ENCODE assay signal across 21 mouse cellular contexts in the genomic region with DNA sequence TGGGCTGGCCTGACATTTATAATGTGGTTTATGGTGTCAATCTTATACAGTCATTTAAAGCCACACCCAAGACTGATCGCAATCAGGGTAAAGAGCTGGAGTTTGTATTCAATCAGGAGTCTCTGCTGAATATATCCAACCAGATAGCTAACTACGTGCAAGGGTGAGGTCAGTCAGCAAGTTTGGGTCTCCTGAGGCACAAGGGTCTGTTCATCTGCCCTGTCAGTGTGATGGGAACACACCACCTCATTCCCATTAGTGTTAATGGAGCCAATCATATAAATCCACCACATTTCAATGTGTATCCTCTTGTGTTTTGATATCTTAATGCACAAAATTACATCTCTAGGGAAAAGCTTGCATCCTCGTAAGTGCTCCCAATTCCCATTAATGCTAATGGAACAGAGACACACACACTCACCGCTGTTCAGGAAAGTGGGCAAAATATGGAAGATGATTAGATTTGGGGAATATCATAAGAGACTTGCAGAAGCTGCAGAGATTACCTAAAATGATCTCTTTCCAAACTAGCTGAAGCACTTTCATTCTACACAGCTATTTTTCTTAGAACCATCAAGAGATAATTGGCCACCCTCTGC.
"Had no signal": no experiment of that assay in that cellular context is flagged by ENCODE, and none has a peak within 500 bp of the region (broad histone marks: within the 10 kb centered on the region; RNA-seq: fewer than 3 reads in every experiment).

No protein-coding gene starts in this region.

- H3K27ac ChIP-seq: kidney, postnatal 0 days; layer of hippocampus, adult 2 months; limb, embryonic 10.5 days; limb, embryonic 13.5 days; liver, embryonic 12.5 days; liver, embryonic 15.5 days; lung, embryonic 15.5 days; midbrain, embryonic 10.5 days had no signal

- H3K4me2 ChIP-seq: limb, embryonic 13.5 days; liver, embryonic 12.5 days; liver, embryonic 15.5 days; lung, embryonic 15.5 days had no signal

- ATAC-seq: intestine, postnatal 0 days; liver, embryonic 12.5 days had no signal

- H3K27me3 ChIP-seq: limb, embryonic 13.5 days; liver, embryonic 12.5 days; liver, embryonic 15.5 days; lung, embryonic 15.5 days; megakaryocyte, embryonic 14.5 days had no signal

- H3K4me3 ChIP-seq: layer of hippocampus, adult 2 months; limb, embryonic 10.5 days; limb, embryonic 13.5 days; liver, embryonic 12.5 days; liver, embryonic 15.5 days; lung, embryonic 15.5 days; megakaryocyte, embryonic 14.5 days; midbrain, embryonic 10.5 days had no signal

- H3K4me1 ChIP-seq: limb, embryonic 10.5 days; limb, embryonic 13.5 days; liver, embryonic 12.5 days; liver, embryonic 15.5 days; lung, embryonic 15.5 days; megakaryocyte, embryonic 14.5 days; midbrain, embryonic 10.5 days had no signal

- H3K36me3 ChIP-seq: limb, embryonic 10.5 days; limb, embryonic 13.5 days; liver, embryonic 12.5 days; liver, embryonic 15.5 days; lung, embryonic 15.5 days; midbrain, embryonic 10.5 days had no signal

- H3K9me3 ChIP-seq: limb, embryonic 10.5 days; limb, embryonic 13.5 days; liver, embryonic 12.5 days; liver, embryonic 15.5 days; lung, embryonic 15.5 days; midbrain, embryonic 10.5 days had no signal

- DNase-seq: kidney, adult 2 months; kidney, postnatal 25 days; layer of hippocampus, adult 9-11 months; liver; lung, adult 18-20 months; lung, postnatal 10 days; lung, postnatal 36 days; midbrain, embryonic 14.5 days; right cerebral cortex, postnatal 25 days; thymus, adult 18-20 months; thymus, postnatal 36 days had no signal

- H3K9ac ChIP-seq: limb, embryonic 13.5 days; liver, embryonic 12.5 days; liver, embryonic 15.5 days; lung, embryonic 15.5 days had no signal
